Mouse (Mus musculus) limb, embryonic 14.5 days (tissue): ENCODE data around the gene Tcta. TPM values are rescaled to one million over a fixed set of nuclear protein-coding genes. Genes with fewer than 3 reads are reported as not detected.
"Not testable (repeated sequence)": the region's sequence is repeated elsewhere in the genome, so short reads cannot be mapped to it uniquely, and the experiment has no call there.

ENCODE experiments used
- ATAC-seq: fragments of 200-750 bp; cut with Nextera tagmentation; 2 replicates; pipeline ENCODE4 v1.8.0; 2017; ENCODE audit warnings: low read depth, moderate number of reproducible peaks, moderate TSS enrichment; ENCODE audit not compliant: low FRiP score
- DNase-seq: peaks from one replicate; pipeline ENCODE4 v3.0.0-alpha.2; 2015; ENCODE audit warnings: low spot score
- H3K27ac ChIP-seq: fragments of 300-500 bp; sonication (generic); replicated peaks from 2 replicates; pipeline ENCODE4 v1.5.1; 2014; ENCODE audit warnings: low read depth, mild to moderate bottlenecking, low read length, moderate library complexity, mixed read lengths
- H3K27me3 ChIP-seq: fragments of 300-500 bp; sonication (generic); 2 replicates; pipeline ENCODE4 v1.6.1; 2014; ENCODE audit warnings: low read length, mixed read lengths; ENCODE audit not compliant: control insufficient read depth, insufficient read depth
- H3K36me3 ChIP-seq: fragments of 300-500 bp; sonication (generic); 2 replicates; pipeline ENCODE4 v1.6.1; 2014; ENCODE audit warnings: mild to moderate bottlenecking, low read length, moderate library complexity, mixed read lengths; ENCODE audit not compliant: control insufficient read depth, insufficient read depth
- H3K4me1 ChIP-seq: fragments of 300-500 bp; sonication (generic); 2 replicates; pipeline ENCODE4 v1.6.1; 2014; ENCODE audit warnings: antibody characterized with exemption, low read length, mixed read lengths; ENCODE audit not compliant: control insufficient read depth, insufficient read depth
- H3K4me2 ChIP-seq: fragments of 300-500 bp; sonication (generic); replicated peaks from 2 replicates; pipeline ENCODE4 v1.6.1; 2014; ENCODE audit warnings: low read depth, mild to moderate bottlenecking, low read length, moderate library complexity; ENCODE audit not compliant: severe bottlenecking
- H3K4me3 ChIP-seq: fragments of 300-500 bp; sonication (generic); replicated peaks from 2 replicates; pipeline ENCODE4 v1.5.1; 2014; ENCODE audit warnings: low read length
- H3K9ac ChIP-seq: fragments of 300-500 bp; sonication (generic); 2 replicates; pipeline ENCODE4 v1.6.1; 2014; ENCODE audit warnings: mild to moderate bottlenecking, low read depth, low read length, moderate library complexity; ENCODE audit not compliant: severe bottlenecking
- H3K9me3 ChIP-seq: fragments of 300-500 bp; sonication (generic); 2 replicates; pipeline ENCODE4 v1.6.1; 2016; ENCODE audit warnings: low read length; ENCODE audit not compliant: control insufficient read depth
- POLR2A ChIP-seq: fragments of 200-500 bp; IDR thresholded peaks from 2 replicates; pipeline ENCODE4 v1.8.0; 2012; ENCODE audit warnings: inconsistent platforms, mild to moderate bottlenecking, moderate library complexity, borderline replicate concordance; ENCODE audit not compliant: insufficient read depth, insufficient read length; ENCODE audit errors: extremely low read depth
- WGBS: fragments of 180-500 bp; shearing (Covaris S2); extraction: QIAGEN DNeasy Blood & Tissue Kit; methylation state at CpG from one replicate; pipeline ENCODE4 v1.1.7; 2014; 5-methylcytosine and 5-hydroxymethylcytosine counted together
- polyA plus RNA-seq, 2 experiments: library from polyadenylated mRNA; depleted of rRNA in 1 of 2; stranded (reverse) in 1 of 2; unstranded in 1 of 2; fragments of >200 nt; fragmentation: Nextera tagmentation in 1 of 2; extraction: Ambion mirVana in 1 of 2; gene quantifications; 2 replicates each; pipeline versions ENCODE4 v1.2.1 to v1.2.3; 2012 to 2014

Gene Tcta
- polyA plus RNA-seq, 2 experiments, result 36.8 to 38.6 TPM

DNA sequence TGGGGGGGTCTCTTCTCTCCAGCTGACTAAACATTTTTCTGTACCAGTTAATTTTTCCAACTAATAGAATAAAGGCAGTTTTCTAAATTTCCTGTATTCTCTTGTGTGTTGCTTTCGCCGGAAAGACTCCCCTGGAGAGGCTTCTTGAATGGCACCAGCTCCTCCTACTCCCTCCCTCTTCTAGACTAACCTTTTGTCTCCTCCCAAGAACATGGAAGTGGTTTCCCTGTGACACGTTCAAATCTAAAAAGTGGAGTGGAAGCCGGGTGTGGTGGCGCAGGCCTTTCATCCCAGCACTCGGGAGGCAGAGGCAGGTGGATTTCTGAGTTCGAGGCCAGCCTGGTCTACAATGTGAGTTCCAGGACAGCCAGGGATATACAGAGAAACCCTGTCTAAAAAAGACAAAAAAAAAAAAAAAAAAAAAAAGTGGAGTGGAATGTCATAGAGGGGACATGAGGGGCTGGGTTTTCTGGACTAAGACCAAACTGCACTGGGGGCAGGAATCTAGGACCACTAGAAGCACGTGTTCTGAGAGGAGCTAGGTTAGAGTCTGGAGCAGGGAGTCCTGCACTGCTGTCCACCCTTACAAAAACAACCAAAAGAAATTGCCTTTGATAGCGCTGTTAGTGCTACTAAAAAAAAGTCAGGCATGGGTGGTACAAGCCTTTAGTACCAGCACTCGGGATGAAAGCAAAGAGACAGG, 32.0 kb upstream of the Tcta start:
- peak overlapping the region; percentile 84; the same call in 1 of the 2 replicates for H3K9ac ChIP-seq
- H3K4me3 ChIP-seq, result no peak overlapping the region
- 69% methylated on average over 10 of the region's 10 CpGs for WGBS
- H3K4me1 ChIP-seq, result peaks cover 16% of the 10 kb centered on the region
- no peaks in the 10 kb centered on the region for H3K27me3 ChIP-seq
- peak overlapping the region; percentile 82 for H3K4me2 ChIP-seq
- ATAC-seq, result no peak
- no peak for TF ChIP-seq POLR2A
- peaks cover 36% of the 10 kb centered on the region for H3K36me3 ChIP-seq
- DNase-seq, result no peak
- H3K9me3 ChIP-seq, result no peaks in the 10 kb centered on the region
- H3K27ac ChIP-seq, result peak overlapping the region; percentile 95

DNA sequence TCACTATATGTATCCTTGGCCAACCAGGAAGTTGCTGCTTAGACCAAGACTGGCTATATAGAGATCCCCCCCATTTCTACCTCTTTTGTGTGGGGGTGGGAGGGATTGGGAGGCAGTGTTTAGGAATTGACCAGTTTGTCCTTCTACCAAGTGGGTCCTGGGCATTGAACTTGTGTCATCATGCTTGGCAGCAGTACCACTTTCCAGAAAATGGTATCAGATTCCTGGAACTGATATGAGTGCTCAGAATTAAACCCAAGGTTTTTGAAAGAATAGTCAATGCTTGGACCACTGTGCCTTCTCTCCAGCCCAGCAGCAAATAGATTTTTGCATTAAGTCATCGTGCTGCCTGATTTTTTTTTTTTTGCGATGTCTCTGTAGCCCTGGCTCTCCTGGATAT, 19.9 kb upstream of the Tcta start:
- no peaks in the 10 kb centered on the region for H3K27me3 ChIP-seq
- H3K9me3 ChIP-seq, result no peaks in the 10 kb centered on the region
- no peak overlapping the region for H3K4me2 ChIP-seq
- ATAC-seq (no peak), DNase-seq (no peak)
- no peak overlapping the region for H3K4me3 ChIP-seq
- no peak overlapping the region for H3K27ac ChIP-seq
- H3K9ac ChIP-seq, result no peak overlapping the region
- H3K36me3 ChIP-seq, result peaks cover 63% of the 10 kb centered on the region
- no peaks in the 10 kb centered on the region for H3K4me1 ChIP-seq
- 98% methylated on average over 2 of the region's 2 CpGs for WGBS
- no peak for TF ChIP-seq POLR2A

GRCm38 (mm10) chr9:108324784-108325183, 18.8 kb upstream of the Tcta start:
- Histone ChIP-seq H3K27ac (no peak overlapping the region), H3K9ac (no peak overlapping the region), H3K9me3 (no peaks in the 10 kb centered on the region), H3K4me3 (no peak overlapping the region), H3K36me3 (peaks cover 60% of the 10 kb centered on the region), H3K4me1 (no peaks in the 10 kb centered on the region), H3K4me2 (no peak overlapping the region), H3K27me3 (no peaks in the 10 kb centered on the region)
- DNase-seq, result no peak
- TF ChIP-seq POLR2A, result no peak
- no peak for ATAC-seq
- 92% methylated on average over 1 of the region's 1 CpGs for WGBS

DNA sequence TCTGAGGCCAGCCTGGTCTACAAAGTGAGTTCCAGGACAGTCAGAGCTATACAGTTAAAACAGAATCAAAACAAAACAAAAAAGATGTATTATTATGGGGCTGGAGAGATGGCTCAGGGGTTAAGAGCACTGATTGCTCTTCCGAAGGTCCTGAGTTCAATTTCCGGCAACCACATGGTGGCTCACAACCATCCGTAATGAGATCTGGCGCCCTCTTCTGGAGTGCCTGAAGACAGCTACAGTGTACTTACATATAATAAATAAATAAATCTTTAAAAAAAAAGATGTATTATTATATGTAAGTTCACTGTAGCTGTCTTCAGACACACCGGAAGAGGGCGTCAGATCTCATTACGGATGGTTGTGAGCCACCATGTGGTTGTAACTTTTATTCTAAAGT, 16.1 kb upstream of the Tcta start:
- H3K27ac ChIP-seq, ATAC-seq, H3K9me3 ChIP-seq, H3K27me3 ChIP-seq, H3K4me3 ChIP-seq, H3K9ac ChIP-seq, DNase-seq, H3K4me1 ChIP-seq, H3K4me2 ChIP-seq: not testable (repeated sequence)
- H3K36me3 ChIP-seq, result peaks cover 36% of the 10 kb centered on the region
- 91% methylated on average over 7 of the region's 7 CpGs for WGBS

DNA sequence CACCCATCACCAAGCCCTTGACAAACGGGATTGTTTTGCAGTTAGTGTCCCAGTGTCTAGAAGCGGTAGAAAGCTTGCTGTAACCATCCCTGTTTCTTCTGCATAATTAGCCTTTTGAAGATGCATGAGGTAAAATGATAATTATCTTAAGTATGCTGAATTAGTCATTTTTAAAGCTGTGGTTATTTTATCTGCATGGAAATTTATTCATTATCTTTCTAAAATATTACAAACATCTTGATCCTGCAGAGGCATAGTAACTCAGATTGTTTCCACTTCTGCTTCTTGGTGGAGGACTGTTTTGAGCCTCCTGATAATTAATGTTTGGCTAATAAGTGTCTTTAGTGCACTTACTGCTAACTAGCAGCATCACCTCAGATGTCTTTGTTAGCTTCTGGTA, 12.5 kb upstream of the Tcta start:
- Histone ChIP-seq H3K9me3 (no peaks in the 10 kb centered on the region), H3K9ac (no peak overlapping the region), H3K27me3 (no peaks in the 10 kb centered on the region), H3K4me1 (no peaks in the 10 kb centered on the region), H3K4me3 (no peak overlapping the region), H3K36me3 (peaks cover 29% of the 10 kb centered on the region), H3K4me2 (no peak overlapping the region), H3K27ac (no peak overlapping the region)
- TF ChIP-seq POLR2A, result no peak
- DNase-seq, result no peak
- no peak for ATAC-seq
- 89% methylated on average over 2 of the region's 2 CpGs for WGBS
